16 mouse cellular contexts compared by ENCODE assay signal in the genomic region with DNA sequence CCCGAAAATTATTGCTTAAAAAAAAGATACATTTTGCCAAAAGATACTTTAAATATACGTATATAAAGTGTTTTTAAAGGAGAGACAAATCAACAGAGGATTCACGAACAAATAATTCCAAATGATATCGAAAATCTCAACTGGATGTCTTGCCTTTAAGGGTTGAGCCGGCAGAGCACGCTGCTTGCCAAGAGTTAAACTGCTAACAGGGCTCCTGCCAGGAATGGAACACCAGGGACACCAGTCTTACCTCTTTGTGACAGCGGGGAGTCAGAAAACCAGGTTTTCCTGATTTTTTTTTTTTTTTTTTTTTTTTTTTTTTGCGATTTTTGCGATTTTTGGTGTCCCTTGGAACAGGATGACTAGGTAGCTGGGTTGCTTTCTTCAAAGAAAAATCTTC. TPM values are rescaled to one million over a fixed set of nuclear protein-coding genes. Genes with fewer than 3 reads are reported as not detected.
DNase-seq lines count a peak whose midpoint lies in the region; ATAC-seq and TF ChIP-seq lines count a peak whose summit lies in the region.
"Had no signal": no experiment of that assay in that cellular context is flagged by ENCODE, and none has a peak within 500 bp of the region (broad histone marks: within the 10 kb centered on the region; RNA-seq: fewer than 3 reads in every experiment).

No protein-coding gene starts in this region.

- no peak overlapping the region for H3K27ac ChIP-seq in embryonic facial prominence, embryonic 10.5 days (replicated peaks)
- H3K27ac ChIP-seq in hindbrain, embryonic 15.5 days (replicated peaks) = peak overlapping the region; percentile 67; the same call in 1 of the 2 replicates
- peak overlapping the region; percentile 69; the same call in 1 of the 2 replicates for H3K27ac ChIP-seq in neural tube, embryonic 14.5 days (ENCODE audit: low read depth, low read length)
- H3K27ac ChIP-seq in intestine, postnatal 0 days (ENCODE audit: low read depth, low read length) = no peak overlapping the region
- H3K27ac ChIP-seq: heart, embryonic 13.5 days; stomach, postnatal 0 days had no signal

- peak; percentile 49 for DNase-seq in left cerebral cortex, postnatal 4 days
- no peak for DNase-seq in left cerebral cortex, adult 18-20 months (ENCODE audit: low spot score in 2 of 2)
- peak; percentile 11 for DNase-seq in embryonic facial prominence, embryonic 10.5 days (ENCODE audit: low spot score)
- DNase-seq in thymus, postnatal 14 days = no peak
- DNase-seq: cerebellum, adult 18-20 months; kidney, adult 9 months; lung, postnatal 36 days; right cerebral cortex, postnatal 14 days; thymus, postnatal 36 days had no signal

- peaks cover 22% of the 10 kb centered on the region for H3K4me1 ChIP-seq in embryonic facial prominence, embryonic 10.5 days
- H3K4me1 ChIP-seq in hindbrain, embryonic 15.5 days (replicated peaks) = 0 out of 2 replicates have a peak, but pooled peaks cover 6% of the 10 kb centered on the region
- H3K4me1 ChIP-seq in neural tube, embryonic 14.5 days (ENCODE audit: control insufficient read depth, insufficient read depth, low read length) = peaks cover 2% of the 10 kb centered on the region; the same call in 1 of the 2 replicates
- no peaks in the 10 kb centered on the region for H3K4me1 ChIP-seq in intestine, postnatal 0 days (replicated peaks; ENCODE audit: control insufficient read depth, insufficient read depth, low read length)
- H3K4me1 ChIP-seq: heart, embryonic 13.5 days had no signal

- intact Hi-C loops in left cerebral cortex, postnatal 4 days (cut with DNase I) = no loop called here

- H3K36me3 ChIP-seq in embryonic facial prominence, embryonic 10.5 days (replicated peaks) = no peaks in the 10 kb centered on the region
- H3K36me3 ChIP-seq in hindbrain, embryonic 15.5 days = no peaks in the 10 kb centered on the region
- H3K36me3 ChIP-seq in neural tube, embryonic 14.5 days (ENCODE audit: control insufficient read depth, insufficient read depth, low read length) = no peaks in the 10 kb centered on the region
- no peaks in the 10 kb centered on the region for H3K36me3 ChIP-seq in intestine, postnatal 0 days (ENCODE audit: control insufficient read depth, insufficient read depth)
- H3K36me3 ChIP-seq: heart, embryonic 13.5 days had no signal

- H3K27me3 ChIP-seq in embryonic facial prominence, embryonic 10.5 days (replicated peaks; ENCODE audit: low read depth, poor library complexity, severe bottlenecking) = peaks cover 100% of the 10 kb centered on the region
- peaks cover 39% of the 10 kb centered on the region for H3K27me3 ChIP-seq in hindbrain, embryonic 15.5 days
- peaks cover 8% of the 10 kb centered on the region for H3K27me3 ChIP-seq in neural tube, embryonic 14.5 days (ENCODE audit: control insufficient read depth, insufficient read depth, low read length)
- H3K27me3 ChIP-seq in intestine, postnatal 0 days (replicated peaks; ENCODE audit: control insufficient read depth, insufficient read depth, low read length) = peaks cover 51% of the 10 kb centered on the region

- 1% methylated on average over 9 of the region's 9 CpGs for whole genome bisulfite sequencing in embryonic facial prominence, embryonic 10.5 days
- under 1% methylated on average over 9 of the region's 9 CpGs for WGBS in hindbrain, embryonic 15.5 days
- WGBS in neural tube, embryonic 14.5 days = 2% methylated on average over 9 of the region's 9 CpGs
- 7% methylated on average over 9 of the region's 9 CpGs for WGBS in intestine, postnatal 0 days

- no peak for ATAC-seq in hindbrain, embryonic 15.5 days (ENCODE audit: low FRiP score, low read depth)
- no peak for ATAC-seq in neural tube, embryonic 14.5 days (ENCODE audit: low read depth)
- ATAC-seq in intestine, postnatal 0 days = no peak

- H3K4me3 ChIP-seq in embryonic facial prominence, embryonic 10.5 days = no peak overlapping the region
- peak overlapping the region; percentile 42 for H3K4me3 ChIP-seq in hindbrain, embryonic 15.5 days
- H3K4me3 ChIP-seq in neural tube, embryonic 14.5 days (ENCODE audit: low read depth, low read length) = peak overlapping the region; percentile 48
- no peak overlapping the region for H3K4me3 ChIP-seq in intestine, postnatal 0 days (ENCODE audit: low read depth, low read length)
- H3K4me3 ChIP-seq: heart, embryonic 13.5 days had no signal

- peak overlapping the region; percentile 50 for H3K4me2 ChIP-seq in hindbrain, embryonic 15.5 days
- peak overlapping the region; percentile 79 for H3K4me2 ChIP-seq in neural tube, embryonic 14.5 days (ENCODE audit: low read depth, low read length)
- H3K4me2 ChIP-seq in intestine, postnatal 0 days (replicated peaks; ENCODE audit: low read depth) = no peak overlapping the region
- H3K4me2 ChIP-seq: heart, embryonic 13.5 days had no signal

- H3K9me3 ChIP-seq in embryonic facial prominence, embryonic 10.5 days = no peaks in the 10 kb centered on the region
- no peaks in the 10 kb centered on the region for H3K9me3 ChIP-seq in hindbrain, embryonic 15.5 days
- no peaks in the 10 kb centered on the region for H3K9me3 ChIP-seq in neural tube, embryonic 14.5 days (ENCODE audit: control insufficient read depth, low read length)
- H3K9me3 ChIP-seq in intestine, postnatal 0 days (ENCODE audit: control insufficient read depth) = no peaks in the 10 kb centered on the region
- H3K9me3 ChIP-seq: heart, embryonic 13.5 days had no signal

- TF ChIP-seq CTCF in intestine, postnatal 0 days (IDR thresholded peaks at IDR 0.05; ENCODE audit: low read depth) = no peak

- H3K9ac ChIP-seq in hindbrain, embryonic 15.5 days = no peak overlapping the region
- H3K9ac ChIP-seq in neural tube, embryonic 14.5 days (replicated peaks; ENCODE audit: low read depth, low read length) = peak overlapping the region; percentile 50; the same call in 1 of the 2 replicates
- no peak overlapping the region for H3K9ac ChIP-seq in intestine, postnatal 0 days (ENCODE audit: low read depth, low read length)
- H3K9ac ChIP-seq: heart, embryonic 13.5 days had no signal

RNA-seq across cellular contexts. Expression of gene Slc17a6, which starts 6.5 kb away (rescaled TPM):
- 10 to 100 TPM; 44.0 to 60.2 TPM for total RNA-seq in left cerebral cortex, postnatal 4 days (2021)
- 10 to 100 TPM; 28.4 to 34.3 TPM for total RNA-seq in left cerebral cortex, adult 18-20 months (2021)
- 2.9 and 5.4 TPM in 2 replicates for polyA plus RNA-seq in embryonic facial prominence, embryonic 10.5 days (2016; fragmentation: Nextera tagmentation; extraction: Ambion mirVana)
- polyA plus RNA-seq in hindbrain, embryonic 15.5 days (2015; fragmentation: Nextera tagmentation; extraction: Ambion mirVana) = 97.5 and 105 TPM in 2 replicates
- 120 and 139 TPM in 2 replicates for polyA plus RNA-seq in neural tube, embryonic 14.5 days (2014; fragmentation: Nextera tagmentation; extraction: Ambion mirVana)
- 0.07 and 0.09 TPM in 2 replicates for polyA plus RNA-seq in intestine, postnatal 0 days (2015; fragmentation: Nextera tagmentation; extraction: Ambion mirVana)
- total RNA-seq: common myeloid progenitor, adult 5-6 weeks had no signal
- polyA plus RNA-seq: liver, embryonic 16.5 days; stomach, postnatal 0 days had no signal

Comparison
In these comparisons a context has a peak if more than half of its experiments do, and no peak if none do; other contexts are left out.
1. DNase-seq: peak in left cerebral cortex, postnatal 4 days (single experiment) and embryonic facial prominence, embryonic 10.5 days (single experiment); none in left cerebral cortex, adult 18-20 months (0 of 2) and thymus, postnatal 14 days (single experiment).
2. H3K27ac ChIP-seq: peak in hindbrain, embryonic 15.5 days (single experiment) and neural tube, embryonic 14.5 days (single experiment); none in embryonic facial prominence, embryonic 10.5 days (single experiment) and intestine, postnatal 0 days (single experiment).
3. H3K4me3 ChIP-seq: peak in hindbrain, embryonic 15.5 days (single experiment) and neural tube, embryonic 14.5 days (single experiment); none in embryonic facial prominence, embryonic 10.5 days (single experiment) and intestine, postnatal 0 days (single experiment).
4. RNA of gene Slc17a6, which starts 6.5 kb away (polyA plus RNA-seq): 120 to 139 TPM in neural tube, embryonic 14.5 days and 97.5 to 105 TPM in hindbrain, embryonic 15.5 days; 2.9 to 5.4 TPM in embryonic facial prominence, embryonic 10.5 days and 0.07 to 0.09 TPM in intestine, postnatal 0 days; every median in the first group is over 10 times any median in the second.